Mouse (Mus musculus): ENCODE results near the gene Ivns1abp.
"Not testable (repeated sequence)": the region's sequence is repeated elsewhere in the genome, so short reads cannot be mapped to it uniquely, and the experiment has no call there.

The Ivns1abp gene

GRCm38 (mm10) chr1:151344283-151345108 lies at the start of gene Ivns1abp:
TSS of gene Ivns1abp (plus strand) at chr1:151344477.
- in situ Hi-C loops (cut with MboI; ENCODE audit: unreplicated experiment in 2 of 2): loop anchor here (5.0 to 10.0 kb wide), 2 partner anchors 370 to 952 kb away; partner anchors contain the start of genes Odr4 (in 1 of the 2) and Tpr (in 1 of the 2)

DNA sequence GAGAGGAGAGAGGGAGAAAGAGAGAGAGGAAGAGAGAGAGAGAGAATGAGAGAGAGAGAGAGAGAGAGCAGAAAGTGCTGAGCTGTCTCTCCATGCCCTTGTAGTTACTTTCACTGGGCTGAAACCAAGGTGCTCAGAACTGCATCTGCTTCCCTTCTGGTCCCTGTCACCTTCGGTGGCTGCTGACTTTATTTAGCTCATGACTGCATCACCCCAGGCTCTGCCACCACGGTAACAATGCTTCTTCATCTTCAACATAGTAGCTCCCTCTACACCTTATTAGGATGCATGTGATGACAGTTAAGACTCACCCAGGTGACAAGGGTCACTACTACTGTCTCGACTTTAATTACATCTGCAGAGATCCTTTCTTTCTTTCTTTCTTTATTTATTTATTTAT lies 48.8 kb upstream of the Ivns1abp start:
- in situ Hi-C loops (cut with MboI; ENCODE audit: unreplicated experiment in 2 of 2): no loop called here

GRCm38 (mm10) chr1:151296621-151297020 lies 47.7 kb upstream of the Ivns1abp start:
- in situ Hi-C loops (cut with MboI; ENCODE audit: unreplicated experiment in 2 of 2): no loop called here

- in situ Hi-C loops (cut with MboI; ENCODE audit: unreplicated experiment in 2 of 2): no loop called here
Measured at GRCm38 (mm10) chr1:151297025-151297424, 47.3 kb upstream of the Ivns1abp start.

- in situ Hi-C loops (cut with MboI; ENCODE audit: unreplicated experiment in 2 of 2): no loop called here
Measured at GRCm38 (mm10) chr1:151297596-151297995, 46.7 kb upstream of the Ivns1abp start.

GRCm38 (mm10) chr1:151301456-151301855 lies 42.8 kb upstream of the Ivns1abp start:
- in situ Hi-C loops (cut with MboI; ENCODE audit: unreplicated experiment in 2 of 2): no loop called here

DNA sequence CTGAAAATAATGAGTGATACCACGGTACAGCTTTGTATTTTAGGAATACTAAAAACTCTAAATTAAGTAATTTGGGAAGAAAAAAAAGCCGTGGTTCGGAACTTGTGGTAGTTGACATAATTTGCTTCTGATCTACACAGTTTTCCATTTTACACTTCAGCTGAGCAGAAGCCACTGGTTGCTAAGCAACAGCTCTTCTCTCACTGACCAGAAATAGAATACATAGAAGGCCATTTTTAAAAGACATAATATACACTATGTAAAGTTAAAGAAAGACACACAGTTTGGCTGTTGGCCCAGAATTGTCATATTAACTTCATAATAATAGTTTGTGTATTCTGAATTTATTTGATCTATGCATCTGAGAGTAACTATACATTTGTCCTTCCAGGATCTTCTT lies 42.4 kb upstream of the Ivns1abp start:
- in situ Hi-C loops (cut with MboI; ENCODE audit: unreplicated experiment in 2 of 2): no loop called here

DNA sequence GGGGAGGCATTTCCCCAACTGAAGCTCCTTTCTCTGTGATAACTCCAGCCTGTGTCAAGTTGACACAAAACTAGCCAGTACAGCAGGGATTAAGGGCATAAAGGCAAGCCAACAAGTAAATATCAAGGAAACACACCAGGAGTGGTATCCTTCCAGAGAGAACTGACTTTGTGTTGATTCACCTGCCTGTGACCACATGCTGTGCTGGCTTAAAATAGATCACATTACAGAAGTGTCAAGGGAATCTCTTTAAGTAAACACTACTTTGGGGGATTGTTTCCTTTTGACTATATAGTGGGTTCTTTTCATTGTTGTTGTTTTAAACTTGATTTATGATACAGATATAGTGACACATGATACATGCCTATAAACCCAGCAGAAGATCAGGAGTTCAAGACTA lies 41.0 kb upstream of the Ivns1abp start:
- in situ Hi-C loops (cut with MboI; ENCODE audit: unreplicated experiment in 2 of 2): no loop called here

DNA sequence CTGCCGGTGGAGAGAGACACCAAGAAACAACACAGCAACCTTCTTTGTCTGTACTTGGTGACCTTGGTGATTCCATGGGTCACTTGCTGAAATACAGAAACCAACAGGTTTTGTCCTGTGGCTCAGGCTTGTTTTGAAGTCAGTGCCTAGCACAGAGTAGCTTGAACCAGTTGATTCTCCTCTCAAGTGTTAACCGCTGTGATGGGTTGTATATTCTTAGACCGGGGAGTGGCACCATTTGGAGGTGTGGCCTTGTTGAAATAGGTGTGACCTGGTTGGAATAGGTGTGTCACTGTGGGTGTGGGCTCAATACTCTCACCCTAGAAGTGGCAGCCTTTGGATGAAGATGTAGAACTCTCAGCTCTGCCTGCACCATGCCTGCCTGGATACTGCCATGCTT lies 39.3 kb upstream of the Ivns1abp start:
- in situ Hi-C loops (cut with MboI; ENCODE audit: unreplicated experiment in 2 of 2): not testable (repeated sequence)

- in situ Hi-C loops (cut with MboI; ENCODE audit: unreplicated experiment in 2 of 2): no loop called here
Measured at GRCm38 (mm10) chr1:151307059-151307458, 37.2 kb upstream of the Ivns1abp start.

- in situ Hi-C loops (cut with MboI; ENCODE audit: unreplicated experiment in 2 of 2): no loop called here
Measured at GRCm38 (mm10) chr1:151307821-151308220, 36.5 kb upstream of the Ivns1abp start.

DNA sequence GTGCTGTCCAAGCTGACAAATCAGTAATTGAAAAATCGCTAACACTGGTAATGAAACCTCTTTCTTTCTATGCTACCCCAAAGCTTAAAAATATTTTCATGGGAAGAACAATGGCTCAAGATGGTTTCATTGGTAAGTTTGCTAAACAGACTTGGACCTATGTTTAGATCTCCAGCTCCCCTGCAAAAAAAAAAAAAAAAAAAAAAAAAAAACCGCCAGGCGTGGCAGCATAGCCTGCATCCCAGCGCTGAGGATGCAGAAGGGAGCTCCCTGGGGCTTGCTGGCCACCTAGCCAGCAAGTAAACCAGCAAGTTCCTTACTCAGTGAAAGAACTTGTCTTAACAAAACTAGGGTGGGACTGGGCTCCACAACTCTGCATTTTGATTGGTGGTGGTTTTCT lies 35.8 kb upstream of the Ivns1abp start:
- in situ Hi-C loops (cut with MboI; ENCODE audit: unreplicated experiment in 2 of 2): no loop called here

- in situ Hi-C loops (cut with MboI; ENCODE audit: unreplicated experiment in 2 of 2): no loop called here
Measured at GRCm38 (mm10) chr1:151310511-151310910, 33.8 kb upstream of the Ivns1abp start.

- in situ Hi-C loops (cut with MboI; ENCODE audit: unreplicated experiment in 2 of 2): no loop called here
Measured at GRCm38 (mm10) chr1:151311379-151311778, 32.9 kb upstream of the Ivns1abp start.

DNA sequence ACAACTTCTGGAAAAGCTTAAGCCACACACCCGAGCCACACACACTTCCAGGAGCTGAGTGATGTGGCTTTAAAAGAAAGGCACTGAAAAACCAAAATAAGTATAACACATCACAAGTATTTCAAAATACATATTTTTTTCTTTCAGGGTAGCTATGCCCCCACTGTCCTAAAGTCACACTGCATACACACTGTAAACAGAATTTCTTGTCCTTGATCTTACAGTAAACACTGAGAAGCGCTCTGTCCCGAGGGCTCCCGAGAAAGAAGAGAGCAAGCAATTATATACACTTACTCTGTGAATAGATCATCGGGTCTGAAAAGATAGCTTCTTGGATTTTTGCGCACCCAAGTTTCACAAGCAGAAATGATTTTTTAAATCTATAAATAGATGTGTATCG lies 25.0 kb upstream of the Ivns1abp start:
- in situ Hi-C loops (cut with MboI; ENCODE audit: unreplicated experiment in 2 of 2): no loop called here

- in situ Hi-C loops (cut with MboI; ENCODE audit: unreplicated experiment in 2 of 2): no loop called here
Measured at GRCm38 (mm10) chr1:151320408-151320807, 23.9 kb upstream of the Ivns1abp start.

- in situ Hi-C loops (cut with MboI; ENCODE audit: unreplicated experiment in 2 of 2): no loop called here
Measured at GRCm38 (mm10) chr1:151325328-151325727, 18.9 kb upstream of the Ivns1abp start.

DNA sequence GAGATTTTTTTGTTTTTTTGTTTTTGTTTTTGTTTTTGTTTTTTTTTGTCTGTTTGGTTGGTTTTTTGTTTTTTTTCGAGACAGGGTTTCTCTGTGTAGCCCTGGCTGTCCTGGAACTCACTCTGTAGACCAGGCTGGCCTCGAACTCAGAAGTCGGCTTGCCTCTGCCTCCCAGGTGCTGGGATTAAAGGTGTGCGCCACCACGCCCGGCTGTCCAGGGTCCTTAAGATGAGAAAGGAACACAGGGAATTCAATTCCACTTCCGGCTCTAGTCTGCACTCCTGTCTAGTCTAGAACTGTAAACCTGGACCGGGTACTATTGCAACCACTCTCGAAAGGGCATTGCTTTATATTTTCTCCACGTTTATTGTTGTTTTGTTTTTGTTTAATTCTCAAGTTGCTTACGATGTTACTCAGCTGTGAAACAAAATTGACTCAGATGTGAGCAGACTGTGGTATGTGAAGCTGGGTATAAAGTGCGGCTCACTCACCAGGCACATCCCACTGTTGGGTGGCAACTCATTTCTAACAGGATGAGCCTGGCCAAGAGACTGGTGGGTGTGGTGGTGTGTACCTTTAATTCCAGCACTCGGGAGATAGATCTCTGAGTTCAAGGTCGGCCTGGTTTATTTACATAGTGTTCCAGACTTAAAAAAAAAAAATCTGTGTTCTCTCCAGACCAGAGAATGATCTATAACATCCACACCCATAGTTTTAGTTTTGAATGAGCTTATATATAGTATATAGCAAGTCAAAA lies 15.8 kb upstream of the Ivns1abp start:
- in situ Hi-C loops (cut with MboI; ENCODE audit: unreplicated experiment in 2 of 2): no loop called here

DNA sequence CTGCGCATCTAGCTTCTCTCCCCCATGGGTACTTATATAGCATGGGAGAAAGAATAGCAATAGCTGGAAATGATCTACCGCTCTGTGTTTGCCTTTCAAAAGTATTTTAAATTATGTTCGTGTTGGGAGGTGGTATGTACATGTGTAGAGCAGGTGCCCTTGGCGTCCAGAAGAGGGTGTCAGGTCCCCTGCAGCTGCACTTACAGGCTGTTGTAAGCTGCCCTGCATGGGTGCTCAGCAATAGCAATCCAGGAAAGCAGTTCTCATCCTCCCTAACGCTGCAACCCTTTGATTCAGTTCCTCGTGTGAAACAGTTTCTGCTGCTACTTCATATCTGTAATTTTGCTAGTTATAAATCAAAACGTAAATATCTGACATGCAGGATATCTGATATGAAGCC lies 14.7 kb upstream of the Ivns1abp start:
- in situ Hi-C loops (cut with MboI; ENCODE audit: unreplicated experiment in 2 of 2): no loop called here

DNA sequence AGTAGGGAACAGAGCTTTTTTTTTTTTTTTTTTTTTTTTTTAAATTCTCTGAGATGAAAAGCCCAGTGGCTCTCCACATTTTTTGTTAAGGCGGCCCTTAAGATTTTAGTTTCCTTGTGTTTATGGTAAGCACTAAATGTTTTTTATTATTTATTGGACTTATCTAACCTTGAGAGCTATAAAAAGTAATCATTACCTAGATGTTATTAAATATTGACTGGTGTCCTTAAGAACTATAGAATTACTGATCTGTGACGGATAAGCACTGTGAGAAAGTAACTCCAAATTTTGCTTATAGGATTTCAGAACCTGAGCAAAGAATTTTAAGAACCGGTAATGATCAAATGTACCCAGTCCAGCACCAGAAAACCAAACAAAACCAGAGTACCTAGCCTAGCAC lies 11.5 kb upstream of the Ivns1abp start:
- in situ Hi-C loops (cut with MboI; ENCODE audit: unreplicated experiment in 2 of 2): no loop called here

- in situ Hi-C loops (cut with MboI; ENCODE audit: unreplicated experiment in 2 of 2): no loop called here
Measured at GRCm38 (mm10) chr1:151338234-151338633, 6.0 kb upstream of the Ivns1abp start.

- in situ Hi-C loops (cut with MboI; ENCODE audit: unreplicated experiment in 2 of 2): no loop called here
Measured at GRCm38 (mm10) chr1:151338941-151339340, 5.3 kb upstream of the Ivns1abp start.
